Comparison of ENCODE assay signal across 9 mouse cellular contexts in genomic region chr9:66713135-66714021, GRCm38 (mm10). TPM values are rescaled to one million over a fixed set of nuclear protein-coding genes. Genes with fewer than 3 reads are reported as not detected.
A peak's percentile ranks its signal among the peaks of the same experiment; 100 is the strongest.
DNase-seq lines count a peak whose midpoint lies in the region; ATAC-seq lines count a peak whose summit lies in the region.
"Had no signal": no experiment of that assay in that cellular context is flagged by ENCODE, and none has a peak within 500 bp of the region (broad histone marks: within the 10 kb centered on the region; RNA-seq: fewer than 3 reads in every experiment).

TSS of gene Car12 (plus strand) at chr9:66713686.

- H3K27me3 ChIP-seq in hindbrain, embryonic 13.5 days: peaks cover 29% of the 10 kb centered on the region
- H3K27me3 ChIP-seq in limb, embryonic 12.5 days: peaks cover 12% of the 10 kb centered on the region
- peaks cover 24% of the 10 kb centered on the region for H3K27me3 ChIP-seq in midbrain, embryonic 12.5 days

- WGBS in hindbrain, embryonic 13.5 days: 15% methylated on average over 29 of the region's 29 CpGs
- 13% methylated on average over 29 of the region's 29 CpGs for WGBS in limb, embryonic 12.5 days
- 14% methylated on average over 29 of the region's 29 CpGs for WGBS in midbrain, embryonic 12.5 days

- H3K4me2 ChIP-seq in hindbrain, embryonic 13.5 days: peak within 1 kb of the TSS; percentile 68
- peak within 1 kb of the TSS; percentile 73 for H3K4me2 ChIP-seq in limb, embryonic 12.5 days
- H3K4me2 ChIP-seq in midbrain, embryonic 12.5 days (replicated peaks): peak within 1 kb of the TSS; percentile 75

- no peak for DNase-seq in cerebellum, adult 9-10 months
- peak; percentile 56 for DNase-seq in ES-CJ7 (ENCODE audit: low read depth, low spot score)
- DNase-seq in embryo, embryonic 9.5 days (ENCODE audit: extremely low spot score): peak; percentile 70
- DNase-seq in thymus, postnatal 25 days: peak; percentile 56

- H3K36me3 ChIP-seq in hindbrain, embryonic 13.5 days: no peaks in the 10 kb centered on the region
- no peaks in the 10 kb centered on the region for H3K36me3 ChIP-seq in limb, embryonic 12.5 days
- no peaks in the 10 kb centered on the region for H3K36me3 ChIP-seq in midbrain, embryonic 12.5 days
- H3K36me3 ChIP-seq: G1E had no signal

- peak within 1 kb of the TSS; percentile 61 for H3K9ac ChIP-seq in hindbrain, embryonic 13.5 days
- H3K9ac ChIP-seq in limb, embryonic 12.5 days (replicated peaks): peak within 1 kb of the TSS; percentile 49
- no peak within 1 kb of the TSS; the same call in 1 of the 2 replicates for H3K9ac ChIP-seq in midbrain, embryonic 12.5 days (replicated peaks)

- no peaks in the 10 kb centered on the region for H3K9me3 ChIP-seq in hindbrain, embryonic 13.5 days
- no peaks in the 10 kb centered on the region for H3K9me3 ChIP-seq in limb, embryonic 12.5 days
- H3K9me3 ChIP-seq in midbrain, embryonic 12.5 days: no peaks in the 10 kb centered on the region
- H3K9me3 ChIP-seq: G1E had no signal

- ATAC-seq in cerebellum, adult (ENCODE audit: insufficient number of reproducible peaks, low FRiP score, low TSS enrichment): 0 out of 2 replicates have a peak, but pooled peaks have one; percentile 40
- 0 out of 2 replicates have a peak, but pooled peaks have one; percentile 57 for ATAC-seq in hindbrain, embryonic 13.5 days (ENCODE audit: low FRiP score)
- peak; percentile 69 for ATAC-seq in limb, embryonic 12.5 days (ENCODE audit: insufficient number of reproducible peaks, insufficient read depth, low FRiP score, low TSS enrichment, low read depth)
- peak; percentile 71 for ATAC-seq in midbrain, embryonic 12.5 days (ENCODE audit: low FRiP score, low read depth)

- H3K27ac ChIP-seq in hindbrain, embryonic 13.5 days: no peak within 1 kb of the TSS
- no peak within 1 kb of the TSS for H3K27ac ChIP-seq in limb, embryonic 12.5 days
- no peak within 1 kb of the TSS for H3K27ac ChIP-seq in midbrain, embryonic 12.5 days (replicated peaks)

- H3K4me3 ChIP-seq in hindbrain, embryonic 13.5 days: peak within 1 kb of the TSS; percentile 38
- H3K4me3 ChIP-seq in limb, embryonic 12.5 days (replicated peaks): peak within 1 kb of the TSS; percentile 44
- H3K4me3 ChIP-seq in midbrain, embryonic 12.5 days: peak within 1 kb of the TSS; percentile 44

- H3K4me1 ChIP-seq in hindbrain, embryonic 13.5 days (replicated peaks): peaks cover 23% of the 10 kb centered on the region
- H3K4me1 ChIP-seq in limb, embryonic 12.5 days (replicated peaks): peaks cover 38% of the 10 kb centered on the region
- peaks cover 21% of the 10 kb centered on the region for H3K4me1 ChIP-seq in midbrain, embryonic 12.5 days

RNA-seq across cellular contexts. Expression of gene Car12, which starts in this region (rescaled TPM):
- polyA plus RNA-seq in hindbrain, embryonic 13.5 days (2015; fragmentation: Nextera tagmentation; extraction: Ambion mirVana): 3.3 and 6.4 TPM in 2 replicates
- 10.4 and 12.1 TPM in 2 replicates for polyA plus RNA-seq in limb, embryonic 12.5 days (2016; fragmentation: Nextera tagmentation; extraction: Ambion mirVana)
- 0.57 and 0.72 TPM in 2 replicates for polyA plus RNA-seq in midbrain, embryonic 12.5 days (2016; fragmentation: Nextera tagmentation; extraction: Ambion mirVana)
- polyA plus RNA-seq: G1E had no signal

Comparison
In these comparisons a context has a peak if more than half of its experiments do, and no peak if none do; other contexts are left out.
1. Peak in ATAC-seq, H3K4me3 ChIP-seq and H3K4me2 ChIP-seq in midbrain, embryonic 12.5 days; RNA of the gene not detected or under 1 TPM.